Mouse (Mus musculus) embryo, embryonic 10.5 days (tissue): ENCODE measurements around the gene Lexm.

ENCODE experiments used
- DNase-seq: peaks from one replicate; pipeline ENCODE4 v3.0.0-alpha.2; 2015; ENCODE audit warnings: low spot score

Lexm gene

DNA sequence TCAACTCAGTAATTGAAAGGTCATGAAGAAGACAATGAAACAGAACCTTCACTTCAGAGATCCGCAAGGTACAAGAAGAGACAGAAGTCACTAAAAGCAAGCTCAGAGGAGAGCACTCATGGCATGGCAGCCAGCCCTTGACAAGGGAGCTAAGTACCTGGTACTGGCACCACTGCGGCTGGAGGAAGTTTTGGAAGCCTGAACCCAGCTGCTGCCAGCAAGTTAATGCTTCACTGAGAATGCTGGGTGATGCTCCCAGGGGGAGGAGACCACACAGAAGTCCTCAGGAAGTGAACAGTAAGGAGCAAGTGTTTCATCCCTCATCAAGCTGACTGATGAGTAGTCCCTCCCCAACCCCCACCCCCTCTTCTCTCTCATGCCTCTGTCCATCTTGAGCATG, 74.8 kb downstream of the Lexm start:
- DNase-seq, result no peak

DNA sequence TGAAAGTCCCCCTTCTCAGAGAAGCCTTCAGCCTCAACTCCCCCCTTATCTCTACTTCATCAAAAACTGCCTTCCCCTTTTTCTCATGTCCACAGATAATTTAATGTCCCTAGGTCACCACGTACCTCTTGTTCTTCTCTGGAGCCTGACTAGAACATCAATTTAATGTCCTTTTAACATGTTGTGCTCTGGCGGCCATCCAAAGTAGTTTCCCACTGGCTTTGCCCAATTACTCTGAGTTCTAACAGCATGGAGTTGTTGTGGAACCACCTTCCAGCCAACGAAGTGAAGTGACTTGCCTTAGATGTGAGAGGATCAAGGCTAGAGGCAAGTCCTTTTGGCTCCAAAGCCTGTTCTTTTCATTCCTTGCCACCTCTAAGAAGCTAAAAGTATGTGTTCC, 75.5 kb downstream of the Lexm start:
- DNase-seq, result no peak
